Mouse (Mus musculus) liver, embryonic 14.5 days (tissue): Measurements from ENCODE around the gene Tmem223.

ENCODE experiments used
- CTCF ChIP-seq: IDR thresholded peaks from 2 replicates; pipeline ENCODE4 v1.5.1; 2016; ENCODE audit warnings: antibody characterized with exemption, low read depth, control low read depth
- EP300 ChIP-seq: IDR thresholded peaks from 2 replicates; pipeline ENCODE4 v1.6.1; 2016; ENCODE audit warnings: antibody characterized with exemption, low read depth

DNA sequence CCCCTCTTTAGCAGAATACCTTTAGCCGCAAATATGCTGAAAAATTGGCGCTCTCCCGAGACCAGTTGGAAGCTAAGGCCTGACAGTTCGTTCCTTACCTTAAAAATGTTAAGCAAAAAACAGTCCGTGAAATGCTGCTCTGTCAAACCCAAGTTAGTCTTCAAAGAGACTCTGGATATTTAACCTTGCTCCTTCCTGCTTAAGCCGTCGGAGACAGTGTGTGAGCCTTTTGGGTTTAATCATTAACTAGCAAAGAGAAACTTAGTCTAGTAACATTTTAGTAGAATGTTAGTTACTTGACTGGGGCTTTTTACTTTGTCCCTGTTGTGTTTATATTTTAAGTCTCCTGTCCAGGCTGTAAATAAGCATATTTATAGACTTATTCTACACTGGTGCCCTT lies 50.4 kb downstream of the Tmem223 start:
- no peak for TF ChIP-seq EP300
- no peak for TF ChIP-seq CTCF
